Mouse (Mus musculus) forebrain, embryonic 14.5 days (tissue): ENCODE measurements around the gene Ceacam9. TPM values are rescaled to one million over a fixed set of nuclear protein-coding genes. Genes with fewer than 3 reads are reported as not detected.
"Not testable (repeated sequence)": the region's sequence is repeated elsewhere in the genome, so short reads cannot be mapped to it uniquely, and the experiment has no call there.

ENCODE experiments used
- ATAC-seq: fragments of 200-750 bp; cut with Nextera tagmentation; 2 replicates; pipeline ENCODE4 v1.8.0; 2017; ENCODE audit warnings: mild to moderate bottlenecking, moderate library complexity
- DNase-seq: peaks from one replicate; pipeline ENCODE4 v3.0.0-alpha.2; 2015; ENCODE audit warnings: low spot score
- H3K27ac ChIP-seq: fragments of 300-500 bp; sonication (generic); 2 replicates; pipeline ENCODE4 v1.5.1; 2014; ENCODE audit warnings: low read depth, mild to moderate bottlenecking, control low read depth, low read length, moderate library complexity
- H3K27me3 ChIP-seq: fragments of 300-500 bp; sonication (generic); replicated peaks from 2 replicates; pipeline ENCODE4 v1.6.1; 2014; ENCODE audit warnings: low read length, control low read depth, mixed read lengths; ENCODE audit not compliant: control insufficient read depth, insufficient read depth
- H3K36me3 ChIP-seq: fragments of 300-500 bp; sonication (generic); 2 replicates; pipeline ENCODE4 v1.6.1; 2014; ENCODE audit warnings: low read length, control low read depth; ENCODE audit not compliant: control insufficient read depth, insufficient read depth
- H3K4me1 ChIP-seq: fragments of 300-500 bp; sonication (generic); 2 replicates; pipeline ENCODE4 v1.6.1; 2014; ENCODE audit warnings: antibody characterized with exemption, low read length, control low read depth; ENCODE audit not compliant: control insufficient read depth, insufficient read depth
- H3K4me2 ChIP-seq: fragments of 300-500 bp; sonication (generic); 2 replicates; pipeline ENCODE4 v1.6.1; 2014; ENCODE audit warnings: mild to moderate bottlenecking, control low read depth, low read length
- H3K4me3 ChIP-seq: fragments of 300-500 bp; sonication (generic); 2 replicates; pipeline ENCODE4 v1.5.1; 2014; ENCODE audit warnings: low read depth, low read length, control low read depth
- H3K9ac ChIP-seq: fragments of 300-500 bp; sonication (generic); 2 replicates; pipeline ENCODE4 v1.6.1; 2014; ENCODE audit warnings: mild to moderate bottlenecking, low read length, control low read depth, moderate library complexity
- H3K9me3 ChIP-seq: fragments of 300-500 bp; sonication (generic); replicated peaks from 2 replicates; pipeline ENCODE4 v1.6.1; 2016; ENCODE audit warnings: low read length, control low read depth, mixed read lengths; ENCODE audit not compliant: control insufficient read depth
- WGBS: fragments of 180-500 bp; shearing (Covaris S2); extraction: QIAGEN DNeasy Blood & Tissue Kit; methylation state at CpG from one replicate; pipeline ENCODE4 v1.1.7; 2014; 5-methylcytosine and 5-hydroxymethylcytosine counted together
- polyA plus RNA-seq: library from polyadenylated mRNA; unstranded; fragments of >200 nt; fragmentation: Nextera tagmentation; extraction: Ambion mirVana; gene quantifications from 2 replicates; pipeline ENCODE4 v1.2.1, GENCODE M21; 2014

The Ceacam9 gene
- not detected in 2 replicates for polyA plus RNA-seq

DNA sequence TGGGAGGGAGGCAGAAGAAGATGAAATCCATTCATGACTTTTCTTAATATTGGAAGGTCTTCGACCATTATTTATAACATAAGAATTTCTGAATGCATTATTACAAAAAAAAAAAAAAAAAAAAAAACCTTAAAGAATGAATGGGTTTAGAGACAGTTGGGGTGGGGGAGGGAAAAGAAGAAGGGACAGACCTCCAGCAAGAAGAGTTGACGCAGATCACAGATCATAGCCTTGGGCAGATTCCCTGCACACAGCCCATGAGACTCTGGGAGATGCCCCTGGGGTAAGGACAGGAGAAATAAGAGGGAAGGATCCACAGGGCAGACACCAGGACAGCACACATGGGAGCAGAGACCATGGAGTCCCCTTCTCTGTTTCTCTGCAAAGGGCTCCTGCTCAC is at the start of gene Ceacam9:
Gene Ceacam9, plus strand, starts transcription at position 301 of the 400 bp plus-strand sequence.
- Histone ChIP-seq H3K4me3 (no peak within 1 kb of the TSS), H3K4me2 (no peak within 1 kb of the TSS), H3K27me3 (no peaks in the 10 kb centered on the region), H3K4me1 (no peaks in the 10 kb centered on the region), H3K9ac (no peak within 1 kb of the TSS), H3K27ac (no peak within 1 kb of the TSS), H3K36me3 (no peaks in the 10 kb centered on the region), H3K9me3 (no peaks in the 10 kb centered on the region)
- ATAC-seq (no peak), DNase-seq (no peak)
- 83% methylated on average over 2 of the region's 2 CpGs for WGBS

GRCm38 (mm10) chr7:16673823-16674222 is 47.9 kb upstream of the Ceacam9 start:
- ATAC-seq (no peak), DNase-seq (no peak)
- H3K36me3 ChIP-seq = no peaks in the 10 kb centered on the region
- no peak overlapping the region for H3K9ac ChIP-seq
- no peaks in the 10 kb centered on the region for H3K4me1 ChIP-seq
- H3K4me2 ChIP-seq = no peak overlapping the region
- WGBS = 77% methylated on average over 1 of the region's 1 CpGs
- no peak overlapping the region for H3K4me3 ChIP-seq
- no peaks in the 10 kb centered on the region for H3K27me3 ChIP-seq
- no peak overlapping the region for H3K27ac ChIP-seq
- no peaks in the 10 kb centered on the region for H3K9me3 ChIP-seq

GRCm38 (mm10) chr7:16674699-16675098 is 47.0 kb upstream of the Ceacam9 start:
- WGBS = 54% methylated on average over 5 of the region's 5 CpGs
- H3K36me3 ChIP-seq, H3K4me3 ChIP-seq, DNase-seq, H3K9ac ChIP-seq, H3K27ac ChIP-seq, H3K9me3 ChIP-seq, H3K4me1 ChIP-seq, ATAC-seq, H3K27me3 ChIP-seq, H3K4me2 ChIP-seq: not testable (repeated sequence)

- Histone ChIP-seq H3K4me2 (no peak within 1 kb of the TSS), H3K9me3 (no peaks in the 10 kb centered on the region), H3K4me3 (no peak within 1 kb of the TSS), H3K27me3 (no peaks in the 10 kb centered on the region), H3K36me3 (no peaks in the 10 kb centered on the region), H3K27ac (no peak within 1 kb of the TSS), H3K9ac (no peak within 1 kb of the TSS), H3K4me1 (no peaks in the 10 kb centered on the region)
- ATAC-seq (no peak), DNase-seq (no peak)
- 42% methylated on average over 1 of the region's 1 CpGs for WGBS
Measured at GRCm38 (mm10) chr7:16675605-16676004, 46.1 kb upstream of the Ceacam9 start, which contains the start of gene Ceacam15. TSS of gene Ceacam15 (minus strand) at chr7:16675705.

DNA sequence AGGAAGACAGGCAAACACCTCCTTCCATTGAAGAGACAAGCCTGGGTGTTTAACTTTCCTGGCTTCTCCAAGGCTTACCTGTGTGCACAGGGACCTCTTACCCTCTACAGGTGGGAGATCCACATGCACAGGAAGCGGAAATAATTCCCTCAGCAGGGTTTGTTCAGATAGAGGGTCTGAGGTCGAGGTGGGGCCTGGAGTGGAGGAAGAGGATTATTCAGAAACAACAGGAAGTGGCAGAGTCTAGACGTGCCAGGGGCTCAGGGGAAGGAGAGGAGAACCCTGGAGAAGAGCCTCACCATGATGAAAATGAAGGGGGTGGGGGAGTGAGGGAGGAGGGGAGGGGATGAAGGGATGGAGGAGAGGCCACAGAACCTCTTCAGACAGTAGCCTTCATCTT is 41.5 kb upstream of the Ceacam9 start:
- H3K4me3 ChIP-seq, H3K4me2 ChIP-seq, ATAC-seq, H3K27me3 ChIP-seq, DNase-seq, H3K9me3 ChIP-seq, H3K36me3 ChIP-seq, H3K4me1 ChIP-seq, H3K9ac ChIP-seq, H3K27ac ChIP-seq: not testable (repeated sequence)
- 56% methylated on average over 3 of the region's 3 CpGs for WGBS

DNA sequence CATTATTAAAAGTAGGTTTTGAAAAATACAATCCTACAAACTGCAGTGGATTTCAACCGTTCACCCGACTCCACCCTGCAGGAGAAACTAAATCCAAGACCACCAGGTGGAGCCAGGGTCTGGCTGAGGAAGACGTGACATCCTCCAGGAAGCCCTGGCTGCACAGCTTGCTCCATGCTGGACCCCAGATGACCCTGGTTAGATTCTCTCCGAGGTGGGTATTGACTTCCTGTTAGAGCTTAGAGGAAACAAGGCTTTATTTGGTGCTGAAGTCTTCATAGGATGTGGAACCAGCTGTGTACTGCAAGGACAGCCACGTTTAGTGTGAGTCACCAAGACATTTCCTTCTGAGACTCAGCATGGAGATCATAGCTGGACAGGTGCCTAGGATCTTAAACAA is 32.5 kb upstream of the Ceacam9 start:
- Histone ChIP-seq H3K4me3 (no peak overlapping the region), H3K36me3 (no peaks in the 10 kb centered on the region), H3K27me3 (no peaks in the 10 kb centered on the region), H3K4me1 (no peaks in the 10 kb centered on the region), H3K27ac (no peak overlapping the region), H3K4me2 (no peak overlapping the region), H3K9ac (no peak overlapping the region), H3K9me3 (no peaks in the 10 kb centered on the region; the same call in 1 of the 2 replicates)
- no peak for ATAC-seq
- 81% methylated on average over 5 of the region's 5 CpGs for WGBS
- no peak for DNase-seq

GRCm38 (mm10) chr7:16695025-16695424 is 26.7 kb upstream of the Ceacam9 start:
- no peak overlapping the region for H3K4me2 ChIP-seq
- no peaks in the 10 kb centered on the region for H3K36me3 ChIP-seq
- WGBS = 41% methylated on average over 3 of the region's 3 CpGs
- no peaks in the 10 kb centered on the region for H3K9me3 ChIP-seq
- H3K4me1 ChIP-seq = no peaks in the 10 kb centered on the region
- no peaks in the 10 kb centered on the region for H3K27me3 ChIP-seq
- ATAC-seq = no peak
- H3K9ac ChIP-seq = no peak overlapping the region
- H3K4me3 ChIP-seq = no peak overlapping the region
- H3K27ac ChIP-seq = no peak overlapping the region
- DNase-seq = no peak

DNA sequence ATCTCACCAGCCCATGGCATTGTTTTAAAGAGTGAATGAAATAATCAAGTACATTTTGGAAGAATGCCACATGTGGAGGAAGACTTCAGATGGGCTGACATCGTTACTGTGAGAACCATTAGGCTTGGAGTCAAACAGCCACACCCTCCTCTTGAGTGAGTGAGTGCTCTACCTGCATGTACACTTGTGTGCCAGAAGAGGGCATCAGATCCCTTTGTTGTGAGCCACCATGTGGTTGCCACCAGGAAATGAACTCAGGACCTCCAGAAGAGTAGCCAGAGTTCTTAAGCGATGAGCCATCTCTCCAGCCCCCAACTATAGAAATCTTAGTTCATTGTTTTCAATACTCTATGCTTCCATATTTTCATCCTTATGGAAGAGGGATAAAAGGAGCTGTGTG is 22.7 kb upstream of the Ceacam9 start:
- H3K4me3 ChIP-seq = no peak overlapping the region
- H3K4me2 ChIP-seq = no peak overlapping the region
- no peaks in the 10 kb centered on the region for H3K36me3 ChIP-seq
- H3K27ac ChIP-seq = no peak overlapping the region
- no peak overlapping the region for H3K9ac ChIP-seq
- H3K9me3 ChIP-seq = no peaks in the 10 kb centered on the region
- ATAC-seq = no peak
- no peak for DNase-seq
- 46% methylated on average over 2 of the region's 2 CpGs for WGBS
- H3K4me1 ChIP-seq = no peaks in the 10 kb centered on the region
- H3K27me3 ChIP-seq = no peaks in the 10 kb centered on the region

- Histone ChIP-seq H3K9ac (no peak overlapping the region), H3K27ac (no peak overlapping the region), H3K4me1 (no peaks in the 10 kb centered on the region), H3K9me3 (no peaks in the 10 kb centered on the region), H3K27me3 (no peaks in the 10 kb centered on the region), H3K4me3 (no peak overlapping the region), H3K36me3 (no peaks in the 10 kb centered on the region), H3K4me2 (no peak overlapping the region)
- 83% methylated on average over 5 of the region's 5 CpGs for WGBS
- ATAC-seq (no peak), DNase-seq (no peak)
Measured at GRCm38 (mm10) chr7:16700583-16700982, 21.1 kb upstream of the Ceacam9 start.
